Mouse (Mus musculus) lung, postnatal 0 days (tissue): ENCODE results near the gene Tnrc18. TPM values are rescaled to one million over a fixed set of nuclear protein-coding genes. Genes with fewer than 3 reads are reported as not detected.
"Not testable (repeated sequence)": the region's sequence is repeated elsewhere in the genome, so short reads cannot be mapped to it uniquely, and the experiment has no call there.

Source experiments
- ATAC-seq: fragments of 200-750 bp; cut with Nextera tagmentation; 2 replicates; pipeline ENCODE4 v1.8.0; 2017; ENCODE audit warnings: moderate library complexity
- DNase-seq: peaks from one replicate; pipeline ENCODE4 v3.0.0-alpha.2; 2016; ENCODE audit warnings: low spot score
- H3K27ac ChIP-seq: fragments of 300-500 bp; sonication (generic); 2 replicates; pipeline ENCODE4 v1.5.1; 2014; ENCODE audit warnings: antibody characterized with exemption, mild to moderate bottlenecking, low read length, mixed read lengths
- H3K27me3 ChIP-seq: fragments of 300-500 bp; sonication (generic); replicated peaks from 2 replicates; pipeline ENCODE4 v1.6.1; 2014; ENCODE audit warnings: low read length, mixed read lengths; ENCODE audit not compliant: insufficient read depth
- H3K36me3 ChIP-seq: fragments of 300-500 bp; sonication (generic); 2 replicates; pipeline ENCODE4 v1.6.1; 2014; ENCODE audit warnings: low read length, mixed read lengths; ENCODE audit not compliant: insufficient read depth
- H3K4me1 ChIP-seq: fragments of 300-500 bp; sonication (generic); 2 replicates; pipeline ENCODE4 v1.6.1; 2014; ENCODE audit warnings: antibody characterized with exemption, low read depth, low read length, mixed read lengths; ENCODE audit not compliant: insufficient read depth
- H3K4me2 ChIP-seq: fragments of 300-500 bp; sonication (generic); replicated peaks from 2 replicates; pipeline ENCODE4 v1.6.1; 2014; ENCODE audit warnings: low read depth, mild to moderate bottlenecking, low read length, moderate library complexity, mixed read lengths
- H3K4me3 ChIP-seq: fragments of 300-500 bp; sonication (generic); 2 replicates; pipeline ENCODE4 v1.5.1; 2014; ENCODE audit warnings: low read depth, low read length
- H3K9ac ChIP-seq: fragments of 300-500 bp; sonication (generic); replicated peaks from 2 replicates; pipeline ENCODE4 v1.6.1; 2014; ENCODE audit warnings: low read depth, mild to moderate bottlenecking
- H3K9me3 ChIP-seq: fragments of 300-500 bp; sonication (generic); 2 replicates; pipeline ENCODE4 v1.6.1; 2016; ENCODE audit warnings: low read length, mixed read lengths
- CTCF ChIP-seq: IDR thresholded peaks from 2 replicates; pipeline ENCODE4 v1.5.1; 2016; ENCODE audit warnings: antibody characterized with exemption, mild to moderate bottlenecking
- EP300 ChIP-seq: IDR thresholded peaks from 2 replicates; pipeline ENCODE4 v1.6.1; 2016; ENCODE audit warnings: antibody characterized with exemption, mild to moderate bottlenecking, control low read depth
- WGBS: fragments of 180-500 bp; shearing (Covaris S2); extraction: QIAGEN DNeasy Blood & Tissue Kit; methylation state at CpG from one replicate; pipeline ENCODE4 v1.1.7; 2014; 5-methylcytosine and 5-hydroxymethylcytosine counted together
- polyA plus RNA-seq: library from polyadenylated mRNA; unstranded; fragments of >200 nt; fragmentation: Nextera tagmentation; extraction: Ambion mirVana; gene quantifications from 2 replicates; pipeline ENCODE4 v1.2.1, GENCODE M21; 2015

Tnrc18 gene
- polyA plus RNA-seq, 1 experiment from 2014 or later: 16.6 TPM

GRCm38 (mm10) chr5:142841372-142842136, 24.1 kb upstream of the Tnrc18 start:
- no peak overlapping the region for H3K4me3 ChIP-seq
- no peaks in the 10 kb centered on the region for H3K27me3 ChIP-seq
- H3K27ac ChIP-seq: peak overlapping the region; percentile 4; the same call in 1 of the 2 replicates
- no peaks in the 10 kb centered on the region for H3K9me3 ChIP-seq
- H3K4me2 ChIP-seq: no peak overlapping the region
- no peak overlapping the region for H3K9ac ChIP-seq
- DNase-seq (peak; percentile 93), ATAC-seq (peak; percentile 86)
- 51% methylated on average over 8 of the region's 8 CpGs for WGBS
- no peaks in the 10 kb centered on the region for H3K36me3 ChIP-seq
- H3K4me1 ChIP-seq: no peaks in the 10 kb centered on the region
- TF ChIP-seq EP300 (peak; percentile 50; the same call in 1 of the 2 replicates), CTCF (no peak)

GRCm38 (mm10) chr5:142837427-142837826, 20.0 kb upstream of the Tnrc18 start:
- H3K27me3 ChIP-seq, H3K36me3 ChIP-seq, H3K4me1 ChIP-seq, H3K27ac ChIP-seq, H3K4me2 ChIP-seq, H3K9ac ChIP-seq, H3K4me3 ChIP-seq, DNase-seq, ATAC-seq, H3K9me3 ChIP-seq: not testable (repeated sequence)
- 87% methylated on average over 2 of the region's 2 CpGs for WGBS

GRCm38 (mm10) chr5:142836891-142837290, 19.4 kb upstream of the Tnrc18 start:
- ATAC-seq (no peak), DNase-seq (no peak)
- Histone ChIP-seq H3K36me3 (no peaks in the 10 kb centered on the region), H3K4me2 (no peak overlapping the region), H3K9me3 (no peaks in the 10 kb centered on the region), H3K27ac (no peak overlapping the region), H3K27me3 (no peaks in the 10 kb centered on the region), H3K4me1 (no peaks in the 10 kb centered on the region), H3K9ac (no peak overlapping the region), H3K4me3 (no peak overlapping the region)
- TF ChIP-seq CTCF (no peak), EP300 (no peak)
- WGBS: 59% methylated on average over 6 of the region's 6 CpGs

- ATAC-seq (peak; percentile 61), DNase-seq (peak; percentile 71)
- 76% methylated on average over 8 of the region's 8 CpGs for WGBS
- TF ChIP-seq CTCF (no peak), EP300 (no peak)
- H3K9me3 ChIP-seq: no peaks in the 10 kb centered on the region
- H3K27me3 ChIP-seq: no peaks in the 10 kb centered on the region
- H3K4me2 ChIP-seq: no peak overlapping the region
- H3K4me1 ChIP-seq: no peaks in the 10 kb centered on the region
- H3K4me3 ChIP-seq: no peak overlapping the region
- H3K9ac ChIP-seq: no peak overlapping the region
- no peaks in the 10 kb centered on the region for H3K36me3 ChIP-seq
- no peak overlapping the region for H3K27ac ChIP-seq
Measured at GRCm38 (mm10) chr5:142833646-142834438, 16.4 kb upstream of the Tnrc18 start.

GRCm38 (mm10) chr5:142826131-142826530, 8.7 kb upstream of the Tnrc18 start:
- Histone ChIP-seq H3K4me2 (no peak overlapping the region), H3K4me3 (no peak overlapping the region)
- 81% methylated on average over 4 of the region's 4 CpGs for WGBS

GRCm38 (mm10) chr5:142825665-142826064, 8.2 kb upstream of the Tnrc18 start:
- H3K9me3 ChIP-seq: no peaks in the 10 kb centered on the region
- no peak for DNase-seq
- 74% methylated on average over 5 of the region's 5 CpGs for WGBS
- no peak overlapping the region for H3K27ac ChIP-seq
- no peak for ATAC-seq
- no peak overlapping the region for H3K9ac ChIP-seq
- peaks cover 3% of the 10 kb centered on the region; the same call in 1 of the 2 replicates for H3K4me1 ChIP-seq
- no peak overlapping the region for H3K4me2 ChIP-seq
- H3K4me3 ChIP-seq: no peak overlapping the region
- H3K36me3 ChIP-seq: no peaks in the 10 kb centered on the region
- H3K27me3 ChIP-seq: no peaks in the 10 kb centered on the region
- TF ChIP-seq EP300: no peak
- TF ChIP-seq CTCF: no peak

More at GRCm38 (mm10) chr5:142826131-142826530, 8.7 kb upstream of the Tnrc18 start:
- Histone ChIP-seq H3K36me3 (no peaks in the 10 kb centered on the region), H3K27me3 (no peaks in the 10 kb centered on the region), H3K9me3 (no peaks in the 10 kb centered on the region), H3K27ac (no peak overlapping the region), H3K4me1 (peaks cover 3% of the 10 kb centered on the region; the same call in 1 of the 2 replicates), H3K9ac (no peak overlapping the region)
- no peak for DNase-seq
- no peak for ATAC-seq
- no peak for TF ChIP-seq EP300
- no peak for TF ChIP-seq CTCF
